Mouse (Mus musculus) adrenal gland, postnatal 4 days (tissue): ENCODE data around the gene Neu4. TPM values are rescaled to one million over a fixed set of nuclear protein-coding genes. Genes with fewer than 3 reads are reported as not detected.
"Not testable (repeated sequence)": the region's sequence is repeated elsewhere in the genome, so short reads cannot be mapped to it uniquely, and the experiment has no call there.

ENCODE experiments used
- DNase-seq, 2 experiments: peaks; one replicate each; pipeline ENCODE4 v3.0.0; 2021 to 2022; ENCODE audit warnings: low spot score in 2 of 2, mixed read lengths in 2 of 2
- total RNA-seq, 2 experiments: library from RNA; stranded (reverse); gene quantifications; 2 replicates each; pipeline ENCODE4 v1.2.3; 2021

The Neu4 gene
- total RNA-seq, 2 experiments from 2014 or later, result not detected

GRCm38 (mm10) chr1:94052373-94052772 lies 32.1 kb downstream of the Neu4 start, which contains the start of gene Pdcd1:
TSS of gene Pdcd1 (minus strand) at chr1:94052553.
- DNase-seq, result no peak

DNA sequence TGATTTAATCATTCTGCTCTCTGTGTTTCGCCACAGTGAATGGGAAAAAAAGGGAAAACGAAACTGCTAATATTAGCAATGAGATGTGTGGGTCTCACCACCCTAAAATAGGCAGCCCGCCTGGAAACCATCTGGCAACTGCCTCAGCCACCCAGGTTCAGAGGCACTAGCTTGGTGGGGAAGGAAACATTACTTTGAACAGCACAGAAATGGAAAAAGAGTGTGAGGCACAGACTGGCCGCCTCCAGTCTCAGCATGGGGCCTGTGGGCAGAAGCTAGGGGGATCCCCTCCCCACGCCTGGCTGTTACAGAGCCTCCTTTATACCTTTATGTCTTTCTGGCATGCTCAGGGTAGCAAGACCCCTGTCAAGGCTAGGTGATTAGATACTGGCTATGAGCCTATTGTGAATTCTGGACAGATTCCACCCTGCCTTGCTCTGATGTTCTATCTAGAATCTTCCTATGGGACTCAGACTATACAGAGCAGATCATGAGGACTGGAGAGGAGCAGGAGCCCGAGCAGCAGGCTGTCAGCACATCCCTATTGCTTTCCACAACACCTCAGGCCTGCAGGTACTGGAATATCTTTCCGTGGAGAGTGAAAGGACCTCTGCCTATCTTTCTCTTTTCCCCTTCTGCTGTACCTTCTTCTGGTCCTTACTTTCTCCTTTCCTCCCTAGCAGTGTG lies 33.4 kb downstream of the Neu4 start:
- no peak for DNase-seq

- DNase-seq, result no peak
Measured at GRCm38 (mm10) chr1:94054481-94054880, 34.2 kb downstream of the Neu4 start.

- no peak for DNase-seq
Measured at GRCm38 (mm10) chr1:94055966-94056365, 35.7 kb downstream of the Neu4 start.

DNA sequence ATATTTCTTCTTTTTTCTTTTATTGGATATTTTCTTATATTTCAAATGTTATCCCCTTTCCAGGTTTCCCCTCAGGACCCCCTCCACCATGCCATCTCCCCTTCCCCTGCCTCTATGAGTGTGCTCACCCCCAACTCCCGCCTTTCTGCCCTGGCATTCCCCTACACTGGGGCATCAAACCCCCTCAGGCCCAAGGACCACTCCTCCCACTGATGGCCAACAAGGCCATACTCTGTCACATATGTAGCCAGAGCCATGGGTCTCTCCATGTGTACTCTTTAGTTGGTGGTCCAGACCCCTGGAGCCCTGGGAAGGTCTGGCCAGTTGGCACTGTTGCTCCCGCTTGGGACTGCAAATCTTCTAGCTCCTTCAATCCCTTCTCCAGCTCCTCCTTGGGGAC lies 37.1 kb downstream of the Neu4 start:
- DNase-seq, result no peak

DNA sequence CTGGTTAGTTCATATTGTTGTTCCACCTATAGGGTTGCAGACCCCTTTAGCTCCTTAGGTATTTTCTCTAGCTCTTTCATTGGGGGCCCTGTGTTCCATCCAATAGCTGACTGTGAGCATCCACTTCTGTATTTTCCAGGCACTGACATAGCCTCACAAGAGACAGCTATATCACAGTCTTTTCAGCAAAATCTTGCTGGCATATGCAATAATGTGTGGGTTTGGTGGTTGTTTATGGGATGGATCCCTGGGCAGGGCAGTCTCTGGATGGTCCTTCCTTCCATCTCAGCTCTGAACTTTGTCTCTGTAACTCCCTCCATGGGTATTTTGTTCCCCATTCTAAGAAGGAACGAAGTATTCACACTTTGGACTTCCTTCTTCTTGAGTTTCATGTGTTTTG lies 38.0 kb downstream of the Neu4 start:
- not testable (repeated sequence) for DNase-seq

DNA sequence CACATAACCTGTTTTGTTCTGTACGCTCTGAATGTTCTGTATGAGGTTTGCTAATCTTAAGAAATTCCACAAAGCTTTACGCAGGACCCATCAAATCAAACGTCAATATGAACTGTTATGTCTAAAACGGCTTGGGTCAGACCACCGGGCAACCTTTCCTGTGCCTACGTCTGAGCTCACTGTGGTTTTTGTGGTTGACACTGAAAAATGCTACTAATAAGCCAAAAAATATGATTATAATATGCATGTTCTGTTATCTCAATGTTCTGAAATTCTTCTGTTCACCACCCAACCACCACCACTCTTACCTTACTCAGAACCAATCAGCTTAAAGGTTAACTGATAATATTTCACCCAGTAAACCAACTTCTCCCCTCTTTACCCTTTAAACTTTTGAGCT lies 54.5 kb downstream of the Neu4 start:
- no peak for DNase-seq

- no peak for DNase-seq
Measured at GRCm38 (mm10) chr1:94076702-94077101, 56.5 kb downstream of the Neu4 start.

Other genes starting within 250 kb of the Neu4 start
- 100 to 1,000 TPM; 112 to 121 TPM for gene Dtymk, start 218.5 kb upstream of the Neu4 start, total RNA-seq
- 10 to 100 TPM; 20.4 to 21.9 TPM for gene Ing5, start 216.5 kb upstream of the Neu4 start, total RNA-seq
- gene D2hgdh, start 195.5 kb upstream of the Neu4 start, total RNA-seq, result 10 to 100 TPM; 40.9 to 41.9 TPM
- gene Gal3st2, start 159.1 kb upstream of the Neu4 start, total RNA-seq, result not detected
- under 1 TPM in 1 of 2 experiments, not detected in 1; 0.45 TPM for gene Gal3st2b, start 102.1 kb upstream of the Neu4 start, total RNA-seq
- gene Gal3st2c, start 29.9 kb upstream of the Neu4 start, total RNA-seq, result under 1 TPM; 0.08 to 0.11 TPM
- gene Pdcd1, start 32.1 kb downstream of the Neu4 start, total RNA-seq, result not detected